ENCODE assay signal across 12 mouse cellular contexts in the genomic region with DNA sequence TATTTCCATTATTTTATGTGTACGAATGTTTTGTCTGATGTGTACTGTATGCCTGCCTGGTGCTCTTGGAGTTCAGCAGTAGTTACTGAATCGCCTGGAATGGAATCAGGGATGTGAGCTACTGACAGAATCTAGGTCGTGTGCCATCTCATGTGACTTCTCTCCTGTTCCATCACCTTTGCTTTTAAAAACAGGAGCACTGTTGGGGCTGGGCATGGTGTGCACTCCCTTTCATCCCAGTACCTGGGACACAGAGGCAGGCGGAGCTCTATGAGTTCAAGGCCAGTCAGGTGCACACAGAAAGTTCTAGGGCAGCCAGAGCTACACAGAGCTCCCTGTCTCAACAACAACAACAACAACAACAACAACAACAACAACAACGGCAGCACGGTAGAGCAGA. TPM values are rescaled to one million over a fixed set of nuclear protein-coding genes. Genes with fewer than 3 reads are reported as not detected.
DNase-seq lines count a peak whose midpoint lies in the region; ATAC-seq and TF ChIP-seq lines count a peak whose summit lies in the region.
"Had no signal": no experiment of that assay in that cellular context is flagged by ENCODE, and none has a peak within 500 bp of the region (broad histone marks: within the 10 kb centered on the region; RNA-seq: fewer than 3 reads in every experiment).

No protein-coding gene starts in this region.

- 78% methylated on average over 6 of the region's 6 CpGs for WGBS in kidney, adult 2 months
- 86% methylated on average over 6 of the region's 6 CpGs for WGBS in kidney, embryonic 15.5 days

- H3K4me2 ChIP-seq in kidney, embryonic 15.5 days = no peak overlapping the region
- H3K4me2 ChIP-seq: liver, embryonic 11.5 days had no signal

- intact Hi-C loops in gastrocnemius, adult 2 months (cut with DNase I) = loop anchor here (5.0 kb wide), 1 partner anchor 40 kb away; a partner anchor contains a TSS
- intact Hi-C loops in gastrocnemius, postnatal 14 days (cut with DNase I; ENCODE audit: low total_unique reads) = no loop called here

- peaks cover 27% of the 10 kb centered on the region for H3K4me1 ChIP-seq in kidney, adult 2 months (ENCODE audit: control insufficient read depth, insufficient read depth, low read length)
- peaks cover 55% of the 10 kb centered on the region for H3K4me1 ChIP-seq in kidney, embryonic 15.5 days
- peaks cover 19% of the 10 kb centered on the region for H3K4me1 ChIP-seq in embryonic fibroblast, embryonic 13.5 days (ENCODE audit: control insufficient read depth, insufficient read depth, low read length)

- no peak overlapping the region for H3K4me3 ChIP-seq in gastrocnemius, adult 2 months
- no peak overlapping the region for H3K4me3 ChIP-seq in kidney, adult 2 months (ENCODE audit: insufficient read depth, low read depth, low read length)
- no peak overlapping the region for H3K4me3 ChIP-seq in kidney, embryonic 15.5 days (replicated peaks)
- no peak overlapping the region for H3K4me3 ChIP-seq in embryonic fibroblast, embryonic 13.5 days (ENCODE audit: insufficient read depth, low read length)

- H3K27ac ChIP-seq in gastrocnemius, adult 2 months = peak overlapping the region; percentile 70
- no peak overlapping the region for H3K27ac ChIP-seq in kidney, adult 2 months (ENCODE audit: insufficient read depth, low read depth, low read length)
- no peak overlapping the region for H3K27ac ChIP-seq in kidney, embryonic 15.5 days
- H3K27ac ChIP-seq in embryonic fibroblast, embryonic 13.5 days (ENCODE audit: insufficient read depth, low read length) = peak overlapping the region; percentile 15; the same call in 1 of the 2 replicates

- H3K9me3 ChIP-seq in kidney, embryonic 15.5 days (replicated peaks) = no peaks in the 10 kb centered on the region

- TF ChIP-seq POLR2A in kidney, adult 2 months (IDR thresholded peaks at IDR 0.05; ENCODE audit: low read depth, low read length) = no peak
- no peak for TF ChIP-seq POLR2A in embryonic fibroblast, embryonic 13.5 days (IDR thresholded peaks at IDR 0.05; ENCODE audit: low read depth, low read length)

- H3K9ac ChIP-seq in kidney, embryonic 15.5 days = no peak overlapping the region

- no peaks in the 10 kb centered on the region for H3K36me3 ChIP-seq in kidney, adult 2 months (ENCODE audit: control insufficient read depth, insufficient read depth, low read length)
- no peaks in the 10 kb centered on the region for H3K36me3 ChIP-seq in kidney, embryonic 15.5 days

- no peak for DNase-seq in gastrocnemius, adult 2 months
- DNase-seq in gastrocnemius, postnatal 14 days = no peak
- DNase-seq in kidney, adult 2 months = peak; percentile 20
- DNase-seq in brain, adult 2 months (ENCODE audit: low read depth, low spot score) = peak; percentile 64
- DNase-seq in Muller cell, postnatal 12 days (ENCODE audit: inconsistent ontology term) = no peak
- DNase-seq in thymus, postnatal 14 days = no peak
- DNase-seq: layer of hippocampus, adult 9-11 months; thymus, adult 18-20 months had no signal

- no peak for ATAC-seq in kidney, embryonic 15.5 days (replicated peaks; ENCODE audit: low FRiP score)
- ATAC-seq: Patski had no signal

- no peak for TF ChIP-seq CTCF in gastrocnemius, adult 2 months (IDR thresholded peaks at IDR 0.05)
- no peak for TF ChIP-seq CTCF in kidney, adult 2 months (conservative IDR thresholded peaks at IDR 0.05; ENCODE audit: insufficient read depth, insufficient read length, low read depth, low read length)
- no peak for TF ChIP-seq CTCF in embryonic fibroblast, embryonic 13.5 days (IDR thresholded peaks at IDR 0.05; ENCODE audit: borderline replicate concordance, insufficient read depth, low read length)

- no peaks in the 10 kb centered on the region for H3K27me3 ChIP-seq in kidney, adult 2 months (replicated peaks; ENCODE audit: control insufficient read depth, insufficient read depth, low read length)
- H3K27me3 ChIP-seq in kidney, embryonic 15.5 days = no peaks in the 10 kb centered on the region
- H3K27me3 ChIP-seq: Patski had no signal

RNA-seq across cellular contexts. Expression of a gene that starts 38.2 kb away (rescaled TPM):
- total RNA-seq in gastrocnemius, adult 2 months (2021) = 10 to 100 TPM; 23.7 to 26.6 TPM
- 10 to 100 TPM; 24.9 to 26.1 TPM for total RNA-seq in gastrocnemius, postnatal 14 days (2021)
- 9.4 and 10.0 TPM in 2 replicates for polyA plus RNA-seq in kidney, adult 2 months (2012; rRNA removed)
- 38.0 and 42.6 TPM in 2 replicates for polyA plus RNA-seq in kidney, embryonic 15.5 days (2015; fragmentation: Nextera tagmentation; extraction: Ambion mirVana)
- 34.1 and 40.2 TPM in 2 replicates for polyA plus RNA-seq in embryonic fibroblast, embryonic 13.5 days (2011; ENCODE audit: insufficient read length, low read depth, missing spikeins)

RNA-seq across cellular contexts. Expression of a gene that starts 39.0 kb away (rescaled TPM):
- 10 to 100 TPM in 1 of 2 experiments, 1 to 10 TPM in 1; 9.7 to 10.8 TPM for total RNA-seq in gastrocnemius, adult 2 months (2021)
- total RNA-seq in gastrocnemius, postnatal 14 days (2021) = 10 to 100 TPM; 16.9 to 18.6 TPM
- polyA plus RNA-seq in kidney, adult 2 months (2012; rRNA removed) = 22.2 and 26.0 TPM in 2 replicates
- 47.0 and 49.1 TPM in 2 replicates for polyA plus RNA-seq in kidney, embryonic 15.5 days (2015; fragmentation: Nextera tagmentation; extraction: Ambion mirVana)
- 71.6 and 76.0 TPM in 2 replicates for polyA plus RNA-seq in embryonic fibroblast, embryonic 13.5 days (2011; ENCODE audit: insufficient read length, low read depth, missing spikeins)

Comparison
In these comparisons a context has a peak if more than half of its experiments do, and no peak if none do; other contexts are left out.
1. DNase-seq: peak in kidney, adult 2 months (single experiment) and brain, adult 2 months (single experiment); none in gastrocnemius, adult 2 months (single experiment), gastrocnemius, postnatal 14 days (single experiment), Muller cell, postnatal 12 days (single experiment) and thymus, postnatal 14 days (single experiment).
2. H3K27ac ChIP-seq: peak in gastrocnemius, adult 2 months (single experiment) and embryonic fibroblast, embryonic 13.5 days (single experiment); none in kidney, adult 2 months (single experiment) and kidney, embryonic 15.5 days (single experiment).